Mouse (Mus musculus) stomach, postnatal 0 days (tissue): ENCODE measurements at regions not wholly inside any gene's neighbourhood (a gene's known extent, or its start where the extent isn't known, plus 50 kb on each side); places are given as distances from the start of the nearest gene placed in this dataset.

Experiments used
- CTCF ChIP-seq: IDR thresholded peaks from 2 replicates; pipeline ENCODE4 v1.5.1; 2016; ENCODE audit warnings: antibody characterized with exemption, low read depth, mild to moderate bottlenecking, moderate library complexity
- EP300 ChIP-seq: optimal IDR thresholded peaks from 2 replicates; pipeline ENCODE3; 2016; ENCODE audit warnings: antibody characterized with exemption

GRCm38 (mm10) chr7:87195647-87196046, 50.2 kb upstream of the Nox4 start:
- TF ChIP-seq CTCF (no peak), EP300 (no peak)
